Mouse (Mus musculus) heart, postnatal 25 days (tissue): ENCODE measurements around the gene Mrgpra4. TPM values are rescaled to one million over a fixed set of nuclear protein-coding genes. Genes with fewer than 3 reads are reported as not detected.

Source experiments
- DNase-seq: peaks from one replicate; pipeline ENCODE4 v3.0.0; 2022; ENCODE audit warnings: low spot score
- intact Hi-C: fragments of 180-260 bp; cut with DNase I; formaldehyde crosslinking; loops from one replicate; pipeline ENCODE4 v1.15.1; 2025
- total RNA-seq, 2 experiments: library from RNA; stranded (reverse); gene quantifications; 2 replicates each; pipeline ENCODE4 v1.2.3; 2021

Mrgpra4 gene
- total RNA-seq: not detected

DNA sequence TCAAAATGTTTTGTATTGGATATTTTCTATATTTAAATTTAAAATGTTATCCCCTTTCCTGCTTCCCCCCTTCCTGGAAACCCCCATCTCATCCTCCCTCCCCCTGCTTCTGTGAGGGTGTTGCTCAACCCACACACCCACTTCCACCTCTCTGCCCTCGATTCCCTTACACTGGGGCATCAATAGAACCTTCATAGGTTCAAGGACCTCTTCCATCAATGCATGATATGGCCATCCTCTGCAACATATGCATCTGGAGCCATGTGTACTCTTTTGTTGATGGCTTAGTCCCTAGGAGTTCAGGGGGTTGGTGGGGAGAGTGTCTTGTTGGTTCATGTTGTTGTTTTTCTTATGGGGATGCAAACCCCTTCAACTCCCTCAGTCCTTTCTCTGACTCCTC, at the start of gene Mrgpra4:
TSS of gene Mrgpra4 (minus strand) at position 101 of the 400 bp plus-strand sequence.
- intact Hi-C loops: no loop called here
- no peak for DNase-seq

DNA sequence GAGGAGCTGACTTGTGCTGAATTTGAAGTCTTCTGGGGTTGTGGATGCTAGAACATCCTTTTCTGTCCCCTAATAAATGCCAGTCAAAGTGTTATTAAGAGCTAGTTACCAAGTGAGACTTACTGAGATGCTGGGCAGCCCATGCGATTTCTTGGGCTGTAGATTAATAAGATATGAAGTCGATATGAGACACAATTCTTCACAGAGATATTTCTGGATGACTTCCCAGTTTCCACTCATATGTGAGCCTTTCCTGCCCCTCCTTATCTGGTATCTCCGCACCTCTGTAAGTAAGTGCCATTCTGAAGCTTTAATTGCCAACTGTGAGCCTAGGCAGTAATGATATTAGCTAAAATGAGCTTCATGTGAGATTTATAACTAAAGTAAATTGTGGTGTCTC, 45.6 kb upstream of the Mrgpra4 start, which contains the start of gene Mrgprx1:
TSS of gene Mrgprx1 (minus strand) at position 101 of the 400 bp plus-strand sequence.
- intact Hi-C loops: no loop called here

DNA sequence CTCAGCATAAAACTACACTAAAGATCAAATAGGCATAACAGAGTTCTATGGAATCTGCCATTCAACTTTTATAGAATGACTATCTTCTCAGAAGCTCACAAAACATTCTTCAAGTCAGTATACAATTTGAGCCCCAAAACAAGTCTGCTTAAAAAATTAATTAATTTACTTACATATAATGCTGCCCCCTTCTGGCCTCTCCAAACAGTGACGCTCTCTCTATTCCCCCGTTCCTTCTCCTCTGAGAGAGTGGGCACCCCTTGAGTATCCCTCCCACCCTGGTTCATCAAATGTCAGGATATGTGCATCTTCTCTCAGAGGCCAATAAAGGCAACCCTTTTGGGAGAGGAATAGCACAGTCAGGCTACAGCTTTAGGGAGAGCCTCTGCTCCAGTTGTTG, 36.0 kb upstream of the Mrgpra4 start:
- intact Hi-C loops: no loop called here
- DNase-seq: no peak

More for the DNA sequence above, 45.6 kb upstream of the Mrgpra4 start, which contains the start of gene Mrgprx1:
- no peak for DNase-seq

DNA sequence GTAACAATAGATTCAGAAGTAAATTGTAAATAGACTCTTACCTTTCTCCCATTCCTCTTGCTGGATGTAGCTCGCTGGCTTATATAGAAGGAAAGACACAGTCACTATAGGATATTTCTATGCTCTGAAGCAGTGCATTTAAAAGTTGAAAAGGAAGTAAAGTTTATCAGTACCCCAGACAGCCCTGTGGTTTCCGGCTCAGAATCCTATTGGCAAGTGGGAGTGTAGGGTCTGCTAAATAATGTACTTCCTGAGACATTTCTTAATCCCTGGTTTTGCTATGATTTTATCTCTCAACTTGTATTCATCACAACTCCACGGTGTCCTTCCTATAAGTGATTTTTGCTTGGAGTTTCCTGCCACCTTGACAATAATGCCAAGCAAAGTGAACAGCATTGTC, 13.8 kb upstream of the Mrgpra4 start:
- no peak for DNase-seq
- intact Hi-C loops: no loop called here

DNA sequence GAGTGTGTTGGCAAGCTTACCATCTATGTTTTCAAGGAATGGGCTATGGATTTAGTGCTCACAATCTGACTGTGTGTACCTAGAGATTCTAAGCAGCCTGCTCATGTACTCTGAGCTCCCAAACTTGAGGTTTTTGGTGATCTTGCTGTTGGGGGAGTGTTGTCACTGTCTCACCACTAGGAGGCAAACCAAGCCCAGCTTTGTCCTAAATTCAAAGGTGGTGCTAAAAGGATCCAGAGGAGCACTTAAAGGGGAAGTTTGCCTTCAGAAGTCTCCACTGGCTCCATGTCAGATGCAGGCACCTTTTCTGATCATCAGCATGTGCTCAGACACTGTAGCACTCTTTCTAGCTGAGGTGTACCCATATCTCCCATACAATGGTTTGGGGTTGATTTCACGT, 4.9 kb upstream of the Mrgpra4 start:
- DNase-seq: no peak

More for the DNA sequence above, 4.9 kb upstream of the Mrgpra4 start:
- intact Hi-C loops: no loop called here

Other genes starting within 250 kb of the Mrgpra4 start
- gene Mrgprx1, start 45.5 kb upstream of the Mrgpra4 start, total RNA-seq: not detected
- gene Mrgprb5, start 186.9 kb upstream of the Mrgpra4 start, total RNA-seq: not detected
- not detected for gene Mrgprb4, start 217.2 kb upstream of the Mrgpra4 start, total RNA-seq